Mouse (Mus musculus): ENCODE data around the gene Acoxl.
A peak's percentile ranks its signal among the peaks of the same experiment; 100 is the strongest.
"Not testable (repeated sequence)": the region's sequence is repeated elsewhere in the genome, so short reads cannot be mapped to it uniquely, and the experiment has no call there.

Acoxl gene

GRCm38 (mm10) chr2:128079316-128079715 is 240.6 kb downstream of the Acoxl start:
- no peak for DNase-seq (ENCODE audit: low spot score)

GRCm38 (mm10) chr2:128083844-128084243 is 245.2 kb downstream of the Acoxl start:
- no peak for DNase-seq (ENCODE audit: low spot score)

DNA sequence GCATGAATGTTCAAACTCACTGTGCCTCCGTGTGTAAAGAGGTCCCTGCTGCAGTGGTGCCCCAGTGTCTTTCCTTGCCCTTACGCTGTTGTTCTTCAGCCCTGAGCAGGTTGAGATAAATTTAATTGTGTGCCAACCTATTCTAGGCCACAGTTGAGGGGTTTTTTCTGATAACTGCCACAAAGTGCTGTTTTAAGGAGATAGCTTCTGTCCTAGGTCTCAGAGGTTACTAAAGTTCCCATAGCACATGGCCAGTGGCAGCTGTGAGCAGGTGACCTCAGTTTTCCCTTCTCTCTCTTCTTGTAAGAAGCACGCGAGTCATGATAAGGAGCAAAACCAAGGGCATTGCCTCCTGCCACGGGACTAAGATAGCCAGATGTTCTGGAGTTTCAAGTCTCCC is 245.9 kb downstream of the Acoxl start:
- no peak for DNase-seq (ENCODE audit: low spot score)

- no peak for DNase-seq (ENCODE audit: low spot score)
These were observed 246.8 kb downstream of the Acoxl start for GRCm38 (mm10) chr2:128085481-128085880.

DNA sequence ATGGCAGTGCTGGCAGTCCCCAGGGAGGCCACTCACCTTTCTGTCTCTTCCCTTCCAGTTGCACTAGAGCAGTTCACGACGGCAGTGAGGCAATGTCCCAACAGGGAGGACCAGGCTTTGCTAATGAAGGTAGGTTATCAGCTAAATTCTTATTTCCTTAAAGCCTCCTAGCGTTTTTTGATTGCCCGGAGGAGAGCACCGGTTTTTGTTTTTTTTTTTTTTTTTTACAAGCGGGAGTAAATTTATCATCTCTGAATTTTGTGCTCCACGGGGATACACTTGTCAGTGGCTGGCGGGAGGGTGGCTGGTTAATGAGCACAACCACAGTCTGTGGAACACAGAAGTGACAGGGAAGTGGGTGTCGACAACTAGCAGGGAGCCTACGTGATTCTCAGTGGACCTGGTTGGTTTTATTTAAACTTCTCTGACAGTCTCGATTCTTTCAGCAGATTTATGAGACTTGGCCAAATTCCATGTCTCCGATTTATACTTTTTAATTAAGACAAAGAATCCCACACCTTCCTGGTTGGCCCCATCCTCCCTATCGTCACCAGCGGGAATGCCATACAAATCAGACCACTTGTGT is 247.7 kb downstream of the Acoxl start:
- no peak for DNase-seq (ENCODE audit: low spot score)

DNA sequence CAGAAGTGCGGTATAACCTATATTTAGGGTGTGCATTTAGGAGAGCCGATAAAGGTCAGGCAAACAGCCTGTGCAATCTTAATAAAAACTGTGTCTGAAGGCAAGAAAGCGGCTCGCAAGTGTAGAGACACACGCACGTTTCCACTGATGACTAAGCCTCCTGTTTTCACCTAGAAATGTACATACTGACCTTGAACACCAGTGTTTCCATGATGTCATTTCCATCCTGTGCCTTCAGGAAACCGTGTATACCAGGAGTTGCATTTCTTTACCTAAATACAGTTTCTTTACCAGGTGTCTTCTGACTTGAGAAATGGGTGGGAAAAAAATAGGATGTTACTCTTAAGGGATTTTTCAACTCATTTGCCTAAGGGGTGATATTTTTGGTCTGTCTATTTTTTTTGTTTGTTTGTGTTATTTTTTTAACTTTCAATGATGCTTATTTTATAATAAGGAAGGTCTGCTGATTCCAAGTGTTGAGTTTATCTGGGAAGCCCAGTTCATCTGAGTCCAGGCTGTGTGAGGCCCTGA is 248.4 kb downstream of the Acoxl start:
- DNase-seq (ENCODE audit: low spot score), result no peak

- no peak for DNase-seq (ENCODE audit: low spot score)
These were observed 249.3 kb downstream of the Acoxl start for GRCm38 (mm10) chr2:128087798-128088545.

DNA sequence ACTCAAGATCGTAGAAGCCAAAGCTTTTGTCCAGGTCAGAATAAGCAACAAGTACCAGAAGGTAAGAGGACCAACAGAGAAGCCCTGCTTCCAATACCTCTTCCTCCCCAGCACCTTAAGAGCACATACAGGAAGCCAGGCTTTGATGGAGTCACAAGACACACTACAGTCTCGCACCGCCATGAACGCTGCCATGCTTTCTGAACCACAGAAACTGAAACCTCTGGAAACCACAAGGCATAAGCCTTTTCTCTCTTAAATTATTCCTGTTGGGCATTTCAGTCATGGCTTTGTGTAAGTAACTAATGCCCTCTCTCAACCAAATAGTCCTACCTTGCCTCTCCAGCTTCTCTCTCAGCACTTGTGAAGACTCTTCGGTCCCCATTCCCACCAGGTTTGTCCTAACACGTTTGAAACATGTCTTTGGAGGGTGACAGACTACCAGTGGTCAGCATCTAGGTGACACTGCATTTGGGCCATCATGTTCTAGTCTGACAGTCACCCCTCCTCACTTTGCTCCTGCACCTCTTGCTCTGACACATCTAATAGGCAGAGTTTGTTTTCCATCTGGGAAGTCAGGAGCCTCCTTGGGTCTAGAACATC is 251.7 kb downstream of the Acoxl start:
- DNase-seq (ENCODE audit: low spot score), result no peak

DNA sequence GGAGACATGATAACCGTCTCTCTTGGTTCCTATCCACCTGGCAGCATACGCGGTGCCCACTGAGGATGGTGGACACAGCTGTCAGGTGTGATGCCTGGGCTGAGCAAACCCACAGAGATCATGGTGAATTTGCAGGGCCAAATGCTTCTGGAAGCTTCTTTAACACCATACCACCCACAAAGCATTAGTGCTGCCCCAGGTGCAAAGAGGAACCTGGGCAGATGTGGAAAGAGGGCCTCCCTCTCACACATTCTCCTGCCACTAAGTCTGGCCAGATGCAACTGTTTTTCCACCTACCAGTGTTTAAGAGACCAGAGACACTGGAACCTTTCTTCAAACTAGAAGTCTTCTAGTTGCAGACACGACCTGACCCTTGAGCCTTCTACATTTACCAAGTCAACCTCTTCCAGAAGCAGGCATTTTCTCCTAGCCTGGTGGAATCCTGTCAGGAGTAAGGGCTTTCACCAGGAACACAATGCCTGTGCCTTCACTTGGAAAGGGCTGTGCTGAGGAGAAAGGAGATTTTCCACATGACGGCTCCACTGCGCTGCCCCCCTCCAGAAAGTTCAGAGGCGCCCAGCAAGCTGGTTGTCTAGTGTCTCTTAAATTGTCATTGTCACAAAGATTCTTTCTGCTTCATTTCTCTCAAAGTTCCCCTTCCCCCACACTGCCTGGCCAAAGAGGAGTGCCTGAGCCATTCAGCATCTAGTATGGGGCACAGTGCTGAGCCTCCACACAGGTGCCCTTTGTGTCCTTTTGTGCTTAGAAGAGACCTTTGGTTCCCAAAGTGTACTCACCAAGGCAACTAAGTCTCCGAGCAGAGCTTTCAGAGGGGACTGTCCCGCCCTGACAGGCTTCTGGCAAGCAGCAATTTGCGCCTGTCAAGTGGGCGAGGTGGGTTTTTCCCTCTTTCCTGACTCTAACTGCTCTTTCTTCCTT is 253.0 kb downstream of the Acoxl start:
- peak; percentile 15 for DNase-seq (ENCODE audit: low spot score)

DNA sequence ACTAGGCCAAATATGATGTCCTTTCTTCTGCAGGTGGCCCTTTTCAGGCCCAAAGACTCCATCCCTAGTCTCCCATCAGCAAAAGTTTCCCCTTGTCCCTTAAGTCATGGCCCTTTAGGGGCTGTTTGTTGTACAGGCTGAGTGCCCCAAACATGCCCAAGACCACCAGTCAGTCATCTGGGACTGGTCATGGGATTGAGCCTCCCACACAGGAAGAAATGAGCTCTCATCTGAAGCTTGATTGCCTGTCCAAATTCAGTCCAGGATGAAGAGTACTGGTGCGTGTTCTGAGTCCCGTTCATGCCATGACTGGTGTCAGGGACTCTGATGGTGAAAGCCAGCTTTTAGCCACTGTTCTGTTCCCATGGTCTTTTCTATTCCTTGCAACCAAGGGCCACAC is 253.8 kb downstream of the Acoxl start:
- no peak for DNase-seq (ENCODE audit: low spot score)

GRCm38 (mm10) chr2:128094196-128094595 is 255.5 kb downstream of the Acoxl start:
- DNase-seq (ENCODE audit: low spot score), result no peak

DNA sequence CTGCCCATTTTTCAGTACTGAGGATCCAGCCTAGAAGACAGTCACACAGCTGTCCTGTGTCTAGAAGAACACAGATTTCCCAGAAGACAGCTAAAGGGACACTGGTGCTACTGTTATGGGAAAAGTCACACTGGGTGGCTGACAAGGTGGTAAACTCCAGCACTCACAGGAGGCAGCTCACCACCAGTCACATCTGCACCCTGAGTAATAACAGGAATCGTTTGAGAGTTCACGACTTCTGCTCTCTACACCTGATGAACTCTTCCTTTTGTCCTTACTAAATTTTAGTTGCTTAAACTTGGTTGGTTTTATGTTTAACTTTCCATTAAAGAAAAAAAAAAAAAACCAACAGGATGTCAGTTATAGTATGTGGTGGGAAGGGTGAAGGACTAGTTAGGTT is 255.9 kb downstream of the Acoxl start:
- DNase-seq (ENCODE audit: low spot score), result no peak

DNA sequence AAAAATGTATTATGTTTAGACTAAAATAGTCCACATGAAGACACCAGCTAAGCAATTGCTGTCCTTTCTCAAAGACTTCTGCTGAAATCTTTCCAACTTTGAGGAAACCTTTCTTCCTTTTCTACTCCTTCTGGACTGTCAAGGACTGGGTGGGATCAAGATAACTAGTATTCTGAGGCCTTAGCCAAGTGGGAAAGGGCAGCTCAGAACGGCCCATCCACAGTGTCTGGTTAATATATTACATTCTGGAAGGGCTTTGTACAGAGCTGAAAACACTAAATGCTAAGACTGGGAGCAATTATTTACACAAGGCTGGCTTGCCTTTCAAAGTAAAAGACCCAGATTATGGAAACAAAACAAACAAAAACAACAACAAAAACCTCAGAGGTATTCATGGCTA is 256.6 kb downstream of the Acoxl start:
- peak; percentile 51 for DNase-seq (ENCODE audit: low spot score)

DNA sequence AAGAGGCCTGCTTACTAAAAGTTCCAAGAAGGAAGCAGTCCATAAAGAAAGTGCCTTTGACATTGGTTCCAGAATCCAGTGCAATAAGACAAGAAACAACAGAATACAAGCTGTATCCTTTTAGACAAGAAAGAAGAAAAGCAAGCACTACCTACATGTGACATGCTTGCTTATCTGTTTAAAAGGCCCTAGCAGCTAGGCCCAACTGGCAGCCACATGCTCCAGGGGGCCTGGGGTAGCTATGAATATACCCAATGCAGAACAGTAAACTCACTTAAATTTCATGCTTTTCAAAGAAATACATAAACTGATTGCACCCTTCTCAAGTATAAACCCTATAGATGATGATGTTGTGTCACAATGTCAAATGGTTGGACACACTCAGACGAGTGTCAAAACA is 257.4 kb downstream of the Acoxl start:
- DNase-seq (ENCODE audit: low spot score), result no peak

DNA sequence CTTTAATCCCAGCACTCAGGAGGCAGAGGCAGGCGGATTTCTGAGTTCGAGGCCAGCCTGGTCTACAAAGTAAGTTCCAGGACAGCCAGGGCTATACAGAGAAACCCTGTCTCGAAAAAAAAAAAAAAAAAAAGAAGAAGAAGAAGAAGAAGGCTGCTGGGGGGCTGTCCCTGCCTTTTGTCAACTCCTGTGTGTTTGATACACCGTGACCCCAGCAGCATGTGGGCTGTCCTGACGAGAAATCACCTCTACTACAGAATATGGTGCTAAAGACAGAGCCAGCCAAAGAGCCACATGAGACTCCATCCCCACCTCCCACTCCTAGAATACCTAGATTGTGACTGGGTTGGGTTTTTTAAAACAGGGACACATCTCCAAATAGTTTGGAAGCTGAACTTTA is 259.4 kb downstream of the Acoxl start:
- not testable (repeated sequence) for DNase-seq (ENCODE audit: low spot score)

- no peak for DNase-seq (ENCODE audit: low spot score)
These were observed 263.4 kb downstream of the Acoxl start for GRCm38 (mm10) chr2:128102086-128102485.

GRCm38 (mm10) chr2:128104815-128105214 is 266.1 kb downstream of the Acoxl start:
- DNase-seq (ENCODE audit: low spot score), result no peak

GRCm38 (mm10) chr2:128105651-128106050 is 267.0 kb downstream of the Acoxl start:
- no peak for DNase-seq (ENCODE audit: low spot score)

GRCm38 (mm10) chr2:128111537-128111936 is 272.9 kb downstream of the Acoxl start:
- DNase-seq (ENCODE audit: low spot score), result no peak

GRCm38 (mm10) chr2:128114621-128115020 is 275.9 kb downstream of the Acoxl start:
- DNase-seq (ENCODE audit: low spot score), result no peak

- DNase-seq (ENCODE audit: low spot score), result peak; percentile 27
These were observed 276.9 kb downstream of the Acoxl start for GRCm38 (mm10) chr2:128115579-128115978.

GRCm38 (mm10) chr2:128117605-128118004 is 278.9 kb downstream of the Acoxl start:
- no peak for DNase-seq (ENCODE audit: low spot score)
